Mouse (Mus musculus): ENCODE data around the gene Gm20388.
"Not testable (repeated sequence)": the region's sequence is repeated elsewhere in the genome, so short reads cannot be mapped to it uniquely, and the experiment has no call there.

The Gm20388 gene

GRCm38 (mm10) chr8:124177092-124177491, 4266.5 kb downstream of the Gm20388 start:
- DNase-seq, result not testable (repeated sequence)

DNA sequence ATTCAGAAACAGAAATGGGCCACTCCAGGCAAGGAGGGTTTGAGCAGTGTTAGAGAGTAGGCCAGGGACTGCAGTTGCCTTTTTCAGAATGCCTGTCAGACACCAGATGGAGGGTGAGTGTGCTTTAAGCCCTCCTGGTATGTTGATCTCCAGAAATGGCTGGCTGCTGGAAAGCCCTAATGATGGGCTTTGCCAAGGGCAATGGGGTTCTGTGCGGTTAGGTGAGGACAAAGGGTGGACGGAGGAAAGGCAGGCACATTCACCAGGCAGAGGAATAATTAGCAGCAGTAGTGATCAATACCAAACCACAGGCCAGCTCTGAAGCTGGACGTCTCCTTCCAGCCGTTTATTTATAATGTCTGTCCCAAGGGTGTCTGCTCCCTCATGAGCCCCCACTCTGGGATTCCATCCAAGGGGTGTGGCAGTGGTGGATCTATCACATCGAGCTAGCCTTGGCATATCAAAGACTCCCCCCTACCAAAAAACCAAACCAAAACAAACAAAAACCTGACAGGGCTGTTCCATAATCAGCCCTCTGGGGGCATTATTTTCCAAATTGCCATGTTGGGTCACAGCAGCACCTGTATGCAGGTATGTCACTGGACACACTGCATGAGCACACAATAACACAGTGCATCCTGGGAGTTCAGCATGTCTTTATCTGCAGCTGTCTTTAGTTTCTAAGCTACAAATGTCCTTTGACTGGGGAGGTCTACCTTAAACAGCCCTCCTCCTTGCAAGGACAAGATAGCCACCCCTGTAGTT, 4270.2 kb downstream of the Gm20388 start:
- no peak for DNase-seq

DNA sequence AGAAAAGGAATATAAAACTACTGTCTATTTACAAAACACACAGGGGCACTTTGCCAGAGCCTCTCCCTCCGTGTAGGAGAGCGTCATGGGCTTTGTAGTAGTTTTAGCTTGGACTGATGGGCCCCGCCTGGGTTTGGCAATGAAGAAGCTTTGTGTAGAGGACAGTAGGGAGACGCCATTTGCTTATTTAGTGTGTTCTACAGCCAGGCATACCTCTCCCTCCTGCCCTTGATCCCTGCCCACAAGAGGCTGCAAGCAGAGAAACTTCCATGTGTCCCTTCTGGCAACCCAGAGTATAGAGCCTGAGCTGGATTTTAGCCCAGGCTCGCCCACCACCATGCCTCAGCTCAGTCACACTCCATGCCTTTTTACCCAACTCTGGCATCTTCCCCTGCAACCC, 4271.1 kb downstream of the Gm20388 start:
- no peak for DNase-seq

GRCm38 (mm10) chr8:124182224-124182623, 4271.6 kb downstream of the Gm20388 start:
- no peak for DNase-seq

DNA sequence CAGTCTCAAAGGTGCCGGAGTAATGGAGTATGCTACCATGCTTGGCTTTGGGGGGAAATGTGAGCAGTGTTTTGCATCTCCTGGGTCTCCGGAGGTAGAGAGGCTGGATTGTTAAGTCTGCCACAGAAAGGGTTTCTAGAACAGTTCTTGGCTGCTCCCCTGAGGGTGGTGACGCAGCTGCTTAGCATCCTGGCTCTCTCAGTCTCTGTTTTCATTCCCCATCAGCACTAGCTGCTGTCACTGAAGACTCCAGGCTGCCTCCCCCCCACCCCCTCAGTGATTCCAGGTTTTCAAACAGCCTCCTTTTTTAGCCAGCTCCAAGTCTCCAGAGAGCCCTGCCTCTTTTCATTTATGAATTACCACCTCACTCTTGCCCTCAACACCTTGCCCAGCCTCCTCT, 4273.4 kb downstream of the Gm20388 start:
- no peak for DNase-seq

GRCm38 (mm10) chr8:124184507-124184906, 4273.9 kb downstream of the Gm20388 start:
- no peak for DNase-seq

DNA sequence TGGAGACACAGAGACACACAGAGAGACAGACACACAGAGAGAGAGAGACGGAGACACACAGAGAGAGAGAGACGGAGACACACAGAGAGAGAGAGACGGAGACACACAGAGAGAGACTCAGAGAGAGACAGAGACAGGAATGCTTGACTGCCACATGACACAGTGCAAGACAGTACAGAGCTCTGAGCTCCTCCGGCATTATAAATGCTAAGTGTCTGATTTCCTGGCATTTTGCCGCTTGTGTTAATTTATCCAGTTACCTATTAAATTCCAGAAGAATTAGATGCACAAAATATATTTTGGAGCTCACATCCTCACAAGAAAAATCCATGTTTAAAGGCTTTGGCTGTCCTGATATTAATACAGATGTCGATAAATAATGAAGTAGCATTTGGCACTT, 4274.4 kb downstream of the Gm20388 start:
- no peak for DNase-seq

DNA sequence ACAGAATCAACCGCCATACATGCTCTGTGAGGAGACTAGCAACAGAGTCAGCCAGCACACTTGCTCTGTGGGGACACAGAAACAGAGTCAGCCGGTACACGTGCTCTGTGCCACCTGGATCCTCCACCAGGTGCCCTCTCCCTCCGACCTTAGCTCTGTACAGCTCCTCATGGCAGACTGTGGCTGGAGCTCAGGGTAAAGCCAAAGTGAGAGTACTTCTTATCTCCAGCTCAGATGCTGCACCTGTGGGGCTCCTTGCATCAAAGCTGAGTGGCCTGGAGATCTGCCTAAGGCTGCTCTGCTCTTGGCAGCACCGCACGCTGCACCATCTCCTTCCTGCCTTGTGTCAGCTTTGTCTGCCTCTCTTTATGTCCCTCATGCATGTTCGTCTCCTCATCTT, 4279.7 kb downstream of the Gm20388 start:
- peak; percentile 34 to 57 for DNase-seq

DNA sequence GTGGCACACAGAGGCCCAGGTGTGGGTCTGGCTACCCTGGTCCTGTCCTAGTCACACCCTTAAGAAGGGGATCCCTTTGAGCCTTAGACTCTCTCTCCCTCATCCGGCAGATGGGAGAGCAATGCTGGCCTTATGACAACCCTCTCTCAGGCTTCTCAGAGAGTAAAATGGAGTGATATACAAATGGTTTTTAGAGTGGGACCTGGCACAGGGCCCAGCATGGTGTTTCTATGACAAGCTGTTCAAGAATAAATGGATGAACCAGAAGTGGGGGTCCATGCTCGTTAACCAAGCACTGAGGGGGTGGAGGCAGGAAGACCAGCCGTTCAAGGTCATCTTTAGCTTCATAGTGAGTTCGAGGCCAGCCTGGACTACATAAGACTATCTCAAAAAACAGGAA, 4281.6 kb downstream of the Gm20388 start:
- DNase-seq, result no peak

DNA sequence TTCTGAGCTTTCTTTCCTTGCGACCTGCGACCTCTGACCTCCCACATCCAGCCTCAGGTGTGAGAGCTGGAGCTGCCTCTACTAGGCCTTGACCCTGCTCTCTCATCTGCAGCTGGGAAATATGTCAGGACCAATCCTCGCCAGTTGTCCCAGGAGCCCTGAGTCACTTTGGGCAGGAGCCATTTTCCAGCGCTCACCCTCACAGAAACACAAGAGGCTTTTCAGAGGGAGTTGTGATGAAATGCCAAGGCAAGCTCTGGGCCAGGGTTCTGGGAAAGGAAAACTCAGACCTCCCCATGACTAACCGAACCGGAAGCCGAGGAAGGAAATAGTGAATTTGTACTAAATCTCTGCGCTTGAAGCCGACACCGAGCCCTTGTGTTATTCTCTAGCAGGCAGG, 4282.3 kb downstream of the Gm20388 start:
- DNase-seq, result no peak

- DNase-seq, result no peak
Measured at GRCm38 (mm10) chr8:124193992-124194391, 4283.4 kb downstream of the Gm20388 start.

- no peak for DNase-seq
Measured at GRCm38 (mm10) chr8:124196195-124196594, 4285.6 kb downstream of the Gm20388 start.

DNA sequence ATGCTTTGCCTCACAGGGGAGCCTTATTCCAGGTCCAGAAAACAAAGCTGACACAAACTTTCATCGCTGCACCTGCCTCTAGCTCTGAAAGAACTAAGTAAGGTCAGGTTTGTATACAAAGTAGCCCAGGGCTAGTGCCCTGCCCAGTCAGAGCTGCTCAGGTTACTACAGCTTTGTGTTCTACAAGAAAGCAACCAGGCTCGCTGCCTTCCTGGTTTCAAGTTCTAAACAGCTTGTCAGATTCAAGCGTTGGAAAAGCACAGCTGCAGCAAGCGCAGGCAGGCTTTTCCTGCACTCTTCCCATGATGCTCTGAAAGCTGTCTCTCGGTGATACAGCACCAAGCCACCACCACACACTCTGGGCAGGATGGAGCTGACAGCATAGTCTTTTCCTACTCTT, 4286.2 kb downstream of the Gm20388 start:
- DNase-seq, result no peak

DNA sequence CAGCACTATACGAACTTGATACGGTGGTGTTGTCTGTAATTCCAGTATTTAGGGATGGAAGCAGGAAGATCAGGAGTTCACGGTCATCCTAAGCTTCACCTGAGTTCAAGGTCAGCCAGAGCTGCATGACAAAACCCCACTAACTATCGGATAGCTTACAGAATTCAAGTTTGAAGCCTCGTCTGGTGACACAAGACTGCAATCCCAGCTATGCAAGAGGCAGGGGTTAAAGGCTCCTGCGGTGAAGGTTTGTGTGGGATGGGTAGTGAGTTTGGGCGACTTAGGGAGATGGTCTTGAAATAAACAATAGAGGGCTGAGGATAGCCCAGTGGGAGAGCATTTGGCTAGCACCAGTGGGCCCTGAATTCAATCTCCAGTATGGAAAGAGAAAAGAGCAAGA, 4287.6 kb downstream of the Gm20388 start:
- no peak for DNase-seq

- DNase-seq, result no peak
Measured at GRCm38 (mm10) chr8:124200400-124200799, 4289.8 kb downstream of the Gm20388 start.

- no peak for DNase-seq
Measured at GRCm38 (mm10) chr8:124201706-124202105, 4291.1 kb downstream of the Gm20388 start.

GRCm38 (mm10) chr8:124202895-124203294, 4292.3 kb downstream of the Gm20388 start:
- no peak for DNase-seq

DNA sequence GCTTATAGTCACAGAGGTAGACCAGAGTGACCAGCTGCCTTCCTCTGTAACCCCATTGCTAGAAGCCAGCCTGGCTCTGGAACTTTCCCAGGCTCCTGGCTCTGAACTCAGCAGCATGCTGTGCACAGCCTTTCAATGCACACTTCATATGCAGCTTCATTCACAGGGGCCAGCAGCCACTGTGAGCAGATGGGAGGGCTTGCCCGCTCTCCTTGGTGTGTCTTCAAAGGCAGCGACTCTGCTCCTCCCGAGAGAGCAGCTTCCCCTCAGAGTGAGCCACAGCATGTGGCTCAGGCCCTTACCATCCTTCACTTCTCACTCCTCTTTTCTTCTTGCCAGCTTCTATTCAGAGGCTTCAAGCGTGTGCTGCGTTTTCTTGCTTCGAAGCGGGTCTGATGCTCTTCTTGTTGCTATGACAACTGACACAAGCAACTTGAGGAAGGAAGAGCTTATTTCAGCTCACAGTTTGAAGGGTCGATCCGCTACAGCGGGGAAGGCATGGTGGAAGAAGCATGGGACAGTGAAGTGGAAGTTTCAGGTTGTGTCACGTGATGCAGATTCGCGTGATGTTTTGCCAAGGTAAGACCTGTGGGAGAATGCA, 4293.5 kb downstream of the Gm20388 start:
- DNase-seq, result no peak

DNA sequence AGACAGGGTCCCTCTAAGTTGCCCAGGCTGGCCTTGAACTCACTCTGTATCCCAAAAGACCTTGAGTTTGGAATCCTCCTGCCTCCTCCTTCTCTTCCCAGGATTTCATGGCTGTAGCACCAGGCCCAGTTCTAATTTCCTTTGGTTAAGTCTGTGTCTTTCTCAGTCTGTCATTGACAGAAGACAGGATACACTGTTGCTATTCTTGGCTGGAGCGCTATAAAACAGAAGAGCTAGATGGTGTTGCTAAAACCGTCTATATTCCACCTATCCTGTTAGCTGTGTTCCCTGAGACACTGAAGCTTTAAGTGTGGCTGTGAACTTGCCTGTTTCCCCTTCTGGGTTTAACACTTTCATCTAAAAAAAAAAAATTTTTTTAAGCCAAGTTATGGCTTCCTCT, 4301.5 kb downstream of the Gm20388 start:
- no peak for DNase-seq

- no peak for DNase-seq
Measured at GRCm38 (mm10) chr8:124216951-124217350, 4306.3 kb downstream of the Gm20388 start.

- no peak for DNase-seq
Measured at GRCm38 (mm10) chr8:124229883-124230282, 4319.2 kb downstream of the Gm20388 start.

GRCm38 (mm10) chr8:124230496-124231175, 4320.0 kb downstream of the Gm20388 start:
- DNase-seq, result no peak

GRCm38 (mm10) chr8:124231176-124231484, 4320.5 kb downstream of the Gm20388 start, which contains the start of gene Galnt2:
Galnt2 (plus strand) TSS chr8:124231391.
- peak; percentile 82 to 85 for DNase-seq
